Mouse (Mus musculus) heart, adult 2 months (tissue): ENCODE measurements around the gene Fam222a.

Source experiments
- CTCF ChIP-seq: fragments of 200-600 bp; IDR thresholded peaks from 2 replicates; pipeline ENCODE4 v1.8.1; 2022; ENCODE audit warnings: antibody characterized with exemption, mild to moderate bottlenecking, moderate library complexity
- EP300 ChIP-seq: fragments of 200-500 bp; IDR thresholded peaks from 2 replicates; pipeline ENCODE4 v1.6.1; 2011; ENCODE audit warnings: low read depth, low read length, control low read depth; ENCODE audit not compliant: insufficient read depth
- POLR2A ChIP-seq: fragments of 200-500 bp; IDR thresholded peaks from 2 replicates; pipeline ENCODE4 v1.6.1; 2011; ENCODE audit warnings: mild to moderate bottlenecking, low read depth, low read length, control low read depth; ENCODE audit not compliant: insufficient read depth

GRCm38 (mm10) chr5:114568818-114569217, 1.0 kb downstream of the Fam222a start:
- TF ChIP-seq CTCF: no peak
- TF ChIP-seq POLR2A: no peak
- TF ChIP-seq EP300: no peak
